Mouse (Mus musculus) embryonic facial prominence, embryonic 10.5 days (tissue): Measurements from ENCODE around the gene Eif4a2. TPM values are rescaled to one million over a fixed set of nuclear protein-coding genes. Genes with fewer than 3 reads are reported as not detected.

Experiments used
- DNase-seq: peaks from one replicate; pipeline ENCODE4 v3.0.0-alpha.2; 2017; ENCODE audit warnings: low spot score
- H3K27ac ChIP-seq: fragments of 300-500 bp; sonication (generic); replicated peaks from 2 replicates; pipeline ENCODE4 v1.5.1; 2016; ENCODE audit warnings: mild to moderate bottlenecking
- H3K27me3 ChIP-seq: fragments of 300-500 bp; sonication (generic); replicated peaks from 2 replicates; pipeline ENCODE4 v1.6.1; 2016; ENCODE audit warnings: low read depth, mild to moderate bottlenecking; ENCODE audit not compliant: poor library complexity, severe bottlenecking
- H3K36me3 ChIP-seq: fragments of 300-500 bp; sonication (generic); replicated peaks from 2 replicates; pipeline ENCODE4 v1.6.1; 2016; ENCODE audit warnings: mild to moderate bottlenecking, moderate library complexity
- H3K4me1 ChIP-seq: fragments of 300-500 bp; sonication (generic); 2 replicates; pipeline ENCODE4 v1.6.1; 2016
- H3K4me3 ChIP-seq: fragments of 300-500 bp; sonication (generic); 2 replicates; pipeline ENCODE4 v1.5.1; 2016; ENCODE audit warnings: mild to moderate bottlenecking, moderate library complexity
- H3K9me3 ChIP-seq: fragments of 300-500 bp; sonication (generic); 2 replicates; pipeline ENCODE4 v1.6.1; 2016; ENCODE audit warnings: mild to moderate bottlenecking
- WGBS: fragments of 180-500 bp; shearing (Covaris S2); methylation state at CpG from one replicate; pipeline ENCODE4 v1.1.7; 2016; 5-methylcytosine and 5-hydroxymethylcytosine counted together
- polyA plus RNA-seq: library from polyadenylated mRNA; unstranded; fragments of >200 nt; fragmentation: Nextera tagmentation; extraction: Ambion mirVana; gene quantifications from 2 replicates; pipeline ENCODE4 v1.2.1, GENCODE M21; 2016

The Eif4a2 gene
- polyA plus RNA-seq, 1 experiment from 2014 or later: 177 TPM

DNA sequence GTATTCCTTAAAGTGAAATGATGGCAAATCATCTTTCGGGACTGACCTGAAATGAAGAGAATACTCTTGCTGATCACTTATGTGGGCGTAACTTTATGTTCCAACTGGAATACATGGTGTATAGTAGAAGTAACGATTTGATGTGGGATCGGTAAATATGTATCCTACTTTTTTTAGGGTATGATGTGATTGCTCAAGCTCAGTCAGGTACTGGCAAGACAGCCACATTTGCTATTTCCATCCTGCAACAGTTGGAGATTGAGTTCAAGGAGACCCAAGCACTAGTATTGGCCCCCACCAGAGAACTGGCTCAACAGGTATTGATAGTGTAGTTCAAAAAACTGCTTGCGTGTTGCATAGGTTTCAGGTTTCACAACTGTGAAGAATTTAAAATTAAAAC lies 1.7 kb downstream of the Eif4a2 start:
- 8% methylated on average over 5 of the region's 5 CpGs for WGBS
- peak overlapping the region; percentile 79 for H3K4me3 ChIP-seq
- DNase-seq: no peak
- no peaks in the 10 kb centered on the region for H3K27me3 ChIP-seq
- H3K4me1 ChIP-seq: peaks cover 24% of the 10 kb centered on the region
- H3K9me3 ChIP-seq: no peaks in the 10 kb centered on the region
- peaks cover 55% of the 10 kb centered on the region for H3K36me3 ChIP-seq
- peak overlapping the region; percentile 98 for H3K27ac ChIP-seq

DNA sequence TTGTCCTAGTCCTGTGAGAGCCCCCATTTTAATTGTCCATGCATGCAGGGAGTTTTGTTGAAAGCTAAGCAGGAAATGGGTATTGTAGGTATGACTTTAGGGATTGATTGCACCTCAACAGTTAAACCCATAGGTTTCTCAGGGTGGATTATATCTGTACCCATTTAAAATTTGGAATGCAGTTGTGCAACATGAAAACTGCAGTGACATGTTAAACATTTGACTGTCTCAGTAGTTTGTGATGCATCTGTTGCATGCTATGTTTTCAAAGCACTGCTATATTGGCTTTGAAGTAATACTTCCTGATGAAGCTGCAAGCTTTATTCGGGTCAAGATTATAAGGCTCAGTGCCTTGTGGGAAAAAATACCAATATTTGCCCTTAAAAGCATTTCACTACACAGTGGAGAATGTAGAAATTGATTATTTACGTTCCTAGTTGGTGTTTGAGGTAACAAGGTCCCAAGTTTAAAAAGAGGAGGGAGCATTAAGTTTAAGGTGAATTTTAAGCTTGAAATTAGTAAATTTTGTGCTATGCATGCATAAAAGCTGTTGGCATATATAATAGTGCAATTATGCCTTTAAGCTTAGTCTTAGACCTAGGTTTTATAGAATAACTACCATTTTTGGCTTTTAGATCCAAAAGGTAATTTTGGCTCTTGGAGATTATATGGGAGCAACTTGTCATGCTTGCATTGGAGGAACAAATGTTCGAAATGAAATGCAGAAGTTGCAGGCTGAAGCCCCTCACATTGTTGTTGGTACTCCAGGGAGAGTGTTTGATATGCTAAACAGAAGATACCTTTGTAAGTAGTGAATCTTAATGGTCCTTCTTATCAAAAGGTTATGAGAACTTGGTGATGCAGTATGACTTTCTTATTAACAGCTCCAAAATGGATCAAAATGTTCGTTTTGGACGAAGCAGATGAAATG lies 2.4 kb downstream of the Eif4a2 start:
- H3K27ac ChIP-seq: peak overlapping the region; percentile 98
- H3K9me3 ChIP-seq: no peaks in the 10 kb centered on the region
- no peak for DNase-seq
- no peaks in the 10 kb centered on the region for H3K27me3 ChIP-seq
- peaks cover 24% of the 10 kb centered on the region for H3K4me1 ChIP-seq
- H3K4me3 ChIP-seq: peak overlapping the region; percentile 79
- H3K36me3 ChIP-seq: peaks cover 62% of the 10 kb centered on the region
- 64% methylated on average over 5 of the region's 5 CpGs for WGBS

DNA sequence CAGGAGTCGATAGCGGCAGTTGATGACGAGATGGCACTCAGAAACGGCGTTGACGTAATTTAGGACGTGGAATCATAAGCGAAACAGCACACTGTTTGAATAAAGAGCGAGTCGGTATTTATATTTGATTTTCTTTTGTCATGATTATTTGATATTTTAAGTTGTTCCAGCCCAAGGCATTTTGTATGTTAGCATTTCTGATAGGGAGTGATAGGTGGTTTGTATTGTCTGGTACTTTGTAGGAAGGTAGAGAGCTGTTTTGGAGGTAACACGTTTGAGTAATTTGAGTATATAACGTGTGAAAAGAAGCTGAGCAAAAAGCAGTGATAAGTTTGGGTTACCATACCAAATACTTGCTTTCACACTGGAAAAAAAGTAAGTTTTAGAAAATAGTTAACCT lies 5.1 kb downstream of the Eif4a2 start:
- Histone ChIP-seq H3K4me1 (peaks cover 19% of the 10 kb centered on the region), H3K27ac (no peak overlapping the region), H3K4me3 (0 out of 2 replicates have a peak overlapping the region, but pooled peaks have one; percentile 8), H3K9me3 (no peaks in the 10 kb centered on the region), H3K36me3 (peaks cover 88% of the 10 kb centered on the region), H3K27me3 (no peaks in the 10 kb centered on the region)
- WGBS: 86% methylated on average over 12 of the region's 12 CpGs
- DNase-seq: no peak

DNA sequence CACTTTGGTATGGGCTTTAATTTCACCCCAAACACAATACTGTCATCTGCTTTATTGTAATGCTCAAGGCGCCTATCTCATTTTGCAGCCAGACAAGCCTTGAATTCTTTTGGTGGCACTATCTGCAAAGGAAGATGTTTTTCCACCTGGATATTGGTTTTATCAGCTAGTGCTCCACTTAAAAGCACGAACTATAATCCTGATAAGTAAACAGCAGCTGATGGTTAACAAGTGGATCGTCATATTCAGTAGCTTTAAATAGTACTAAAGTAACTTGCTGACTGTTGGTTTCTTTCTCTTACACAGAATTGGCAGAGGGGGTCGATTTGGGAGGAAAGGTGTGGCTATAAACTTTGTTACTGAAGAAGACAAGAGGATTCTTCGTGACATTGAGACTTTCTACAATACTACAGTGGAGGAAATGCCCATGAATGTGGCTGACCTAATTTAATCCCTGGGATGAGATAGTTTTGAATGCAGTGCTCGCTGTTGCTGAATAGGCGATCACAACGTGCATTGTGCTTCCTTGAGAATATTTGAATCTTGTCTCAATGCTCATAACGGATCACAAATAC lies 5.7 kb downstream of the Eif4a2 start:
- H3K4me3 ChIP-seq: 0 out of 2 replicates have a peak overlapping the region, but pooled peaks have one; percentile 8
- H3K36me3 ChIP-seq: peaks cover 94% of the 10 kb centered on the region
- no peak overlapping the region for H3K27ac ChIP-seq
- H3K9me3 ChIP-seq: no peaks in the 10 kb centered on the region
- WGBS: 66% methylated on average over 9 of the region's 9 CpGs
- peaks cover 19% of the 10 kb centered on the region for H3K4me1 ChIP-seq
- H3K27me3 ChIP-seq: no peaks in the 10 kb centered on the region
- DNase-seq: no peak

DNA sequence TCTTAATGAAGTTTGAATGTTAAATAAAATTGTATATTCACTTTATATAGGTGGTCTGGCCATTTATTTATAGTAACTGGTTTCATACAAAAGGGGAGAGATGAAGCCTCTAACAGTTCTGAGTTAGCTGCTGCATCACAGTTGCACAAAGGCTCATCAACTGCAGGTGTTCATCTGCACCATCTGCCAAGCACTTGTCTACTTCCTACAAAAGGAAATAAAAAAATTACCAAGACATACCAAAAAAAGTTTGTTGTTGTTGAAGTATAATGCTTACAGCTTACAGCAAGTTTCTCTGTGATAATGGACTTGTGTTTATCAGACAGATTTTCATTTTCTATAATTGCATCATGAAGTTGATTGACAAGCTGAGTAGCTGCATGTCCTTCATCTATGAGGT lies 6.7 kb downstream of the Eif4a2 start:
- H3K4me1 ChIP-seq: peaks cover 18% of the 10 kb centered on the region
- H3K36me3 ChIP-seq: peaks cover 94% of the 10 kb centered on the region
- no peak overlapping the region for H3K27ac ChIP-seq
- no peak overlapping the region for H3K4me3 ChIP-seq
- H3K27me3 ChIP-seq: no peaks in the 10 kb centered on the region
- no peaks in the 10 kb centered on the region for H3K9me3 ChIP-seq
- DNase-seq: no peak

DNA sequence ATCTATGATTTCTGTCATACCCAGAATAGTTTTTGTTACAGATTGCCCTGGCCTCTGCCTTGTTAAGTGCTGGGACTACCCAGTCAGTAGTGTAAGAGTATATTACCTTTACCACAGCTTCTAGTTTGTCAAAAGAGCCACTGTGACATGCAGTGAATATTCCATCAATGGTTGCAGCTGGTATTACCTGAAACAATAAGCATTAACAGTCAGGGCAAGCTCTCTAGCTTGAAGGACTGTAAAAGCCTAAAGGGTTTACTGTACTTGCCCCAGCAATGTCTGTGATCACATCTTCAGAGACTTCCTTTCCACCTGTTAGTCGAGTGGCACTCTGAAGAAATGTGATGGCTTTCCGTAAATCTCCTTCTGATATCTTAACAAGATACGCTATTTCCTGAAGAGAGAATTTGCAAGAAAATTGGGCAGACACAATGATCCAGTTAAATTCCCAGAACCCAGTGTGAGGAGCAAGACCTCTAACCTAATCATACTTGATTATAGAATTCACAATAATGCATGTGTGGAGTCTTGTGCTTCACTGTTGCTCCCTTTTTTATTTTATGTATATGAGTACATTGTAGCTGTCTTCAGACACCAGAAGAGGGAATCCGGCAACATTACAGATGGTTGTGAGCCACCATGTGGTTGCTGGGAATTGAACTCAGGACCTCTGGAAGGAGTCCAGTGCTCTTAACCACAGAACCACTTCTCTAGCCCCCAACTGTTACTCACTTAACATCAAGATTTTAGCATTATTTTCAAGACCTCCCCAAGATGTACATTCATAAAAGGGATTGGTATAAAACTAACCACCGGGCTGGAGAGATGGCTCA lies 7.3 kb downstream of the Eif4a2 start:
- 76% methylated on average over 5 of the region's 5 CpGs for WGBS
- Histone ChIP-seq H3K36me3 (peaks cover 94% of the 10 kb centered on the region), H3K4me3 (no peak overlapping the region), H3K4me1 (peaks cover 12% of the 10 kb centered on the region), H3K27ac (no peak overlapping the region), H3K9me3 (no peaks in the 10 kb centered on the region), H3K27me3 (no peaks in the 10 kb centered on the region)
- no peak for DNase-seq

DNA sequence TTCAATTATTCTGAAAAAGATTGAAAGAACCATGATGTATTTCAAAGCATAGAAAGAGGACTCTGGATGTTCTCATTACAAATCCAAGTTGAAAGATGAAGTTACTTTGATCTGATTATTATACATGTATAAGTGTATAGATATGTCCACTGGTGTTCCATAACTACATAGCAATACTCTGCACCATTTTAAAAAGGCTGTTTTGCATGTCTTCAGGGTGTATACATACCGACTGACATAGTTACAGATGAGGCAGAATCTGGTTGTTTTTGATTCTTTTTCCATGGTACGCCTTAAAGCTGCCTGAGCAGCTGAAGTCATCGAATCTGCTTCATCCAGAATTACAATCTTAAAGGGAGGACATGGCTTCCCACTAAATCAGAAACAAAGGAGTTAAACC lies 8.2 kb downstream of the Eif4a2 start:
- H3K4me3 ChIP-seq: no peak overlapping the region
- peaks cover 4% of the 10 kb centered on the region; the same call in 1 of the 2 replicates for H3K4me1 ChIP-seq
- no peaks in the 10 kb centered on the region for H3K27me3 ChIP-seq
- DNase-seq: no peak
- peaks cover 94% of the 10 kb centered on the region for H3K36me3 ChIP-seq
- WGBS: 90% methylated on average over 3 of the region's 3 CpGs
- no peak overlapping the region for H3K27ac ChIP-seq
- H3K9me3 ChIP-seq: no peaks in the 10 kb centered on the region

DNA sequence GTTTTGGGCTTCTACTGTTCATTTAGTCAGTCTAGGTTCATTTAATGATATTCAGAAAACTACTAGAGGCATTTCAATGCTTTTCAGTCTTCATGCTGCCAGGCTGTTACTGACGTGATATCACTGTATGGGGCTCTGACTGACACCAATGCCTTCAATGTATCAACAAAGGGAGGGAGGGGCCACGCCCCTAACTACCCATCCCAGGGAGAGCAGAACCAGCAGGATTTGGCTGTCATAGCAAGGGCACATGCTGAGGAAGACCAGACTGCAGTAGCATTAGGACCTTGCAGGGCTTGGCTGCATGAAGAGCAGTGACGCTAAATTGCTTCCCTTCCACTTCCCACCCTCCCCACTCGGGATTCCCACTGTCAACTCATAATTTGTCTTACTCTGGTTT lies 9.9 kb downstream of the Eif4a2 start:
- H3K4me3 ChIP-seq: no peak overlapping the region
- H3K9me3 ChIP-seq: no peaks in the 10 kb centered on the region
- DNase-seq: no peak
- H3K27ac ChIP-seq: no peak overlapping the region
- H3K4me1 ChIP-seq: no peaks in the 10 kb centered on the region
- peaks cover 94% of the 10 kb centered on the region for H3K36me3 ChIP-seq
- 70% methylated on average over 4 of the region's 4 CpGs for WGBS
- H3K27me3 ChIP-seq: no peaks in the 10 kb centered on the region

DNA sequence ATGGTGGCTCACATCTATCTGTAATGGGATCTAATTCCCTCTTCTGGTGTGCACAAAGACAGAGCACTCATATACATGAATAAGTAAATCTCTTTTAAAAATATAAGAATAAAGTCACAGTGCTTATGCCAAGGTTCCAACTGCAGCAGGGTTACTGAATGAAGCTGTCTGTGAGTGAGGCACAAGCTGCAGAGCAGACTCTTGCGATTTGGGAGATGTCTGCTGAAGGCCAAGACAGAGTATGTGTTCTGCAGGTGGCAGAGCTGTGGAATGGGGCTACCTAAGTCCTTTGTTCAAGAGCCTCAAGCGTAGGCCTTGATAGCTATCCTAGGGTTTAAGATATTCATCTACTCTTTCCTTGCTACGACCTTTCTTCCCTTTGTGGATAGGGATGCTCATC lies 15.2 kb downstream of the Eif4a2 start:
- Histone ChIP-seq H3K4me3 (no peak overlapping the region), H3K36me3 (peaks cover 76% of the 10 kb centered on the region), H3K27me3 (no peaks in the 10 kb centered on the region), H3K9me3 (no peaks in the 10 kb centered on the region), H3K4me1 (peaks cover 8% of the 10 kb centered on the region), H3K27ac (no peak overlapping the region)
- DNase-seq: no peak
- 91% methylated on average over 3 of the region's 3 CpGs for WGBS

DNA sequence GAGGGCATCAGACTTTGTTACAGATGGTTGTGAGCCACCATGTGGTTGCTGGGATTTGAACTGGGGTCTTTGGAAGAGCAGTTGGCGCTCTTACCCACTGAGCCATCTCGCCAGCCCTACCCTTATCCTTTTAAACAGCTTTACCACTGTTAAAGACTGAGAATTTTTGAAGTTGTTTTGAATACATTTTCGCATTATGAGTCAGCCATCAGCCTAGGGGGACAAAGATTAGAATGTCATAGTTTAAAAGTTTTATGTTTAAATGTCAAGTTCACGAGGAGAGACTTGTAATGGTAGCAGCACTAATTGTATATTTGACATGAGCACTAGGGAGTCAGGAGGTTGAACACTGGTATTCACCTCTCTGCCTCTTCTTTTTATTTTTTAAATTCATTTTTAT lies 15.9 kb downstream of the Eif4a2 start:
- H3K27ac ChIP-seq: no peak overlapping the region
- H3K4me1 ChIP-seq: peaks cover 8% of the 10 kb centered on the region
- no peaks in the 10 kb centered on the region for H3K9me3 ChIP-seq
- H3K4me3 ChIP-seq: no peak overlapping the region
- H3K36me3 ChIP-seq: peaks cover 69% of the 10 kb centered on the region
- no peak for DNase-seq
- 96% methylated on average over 4 of the region's 4 CpGs for WGBS
- no peaks in the 10 kb centered on the region for H3K27me3 ChIP-seq

DNA sequence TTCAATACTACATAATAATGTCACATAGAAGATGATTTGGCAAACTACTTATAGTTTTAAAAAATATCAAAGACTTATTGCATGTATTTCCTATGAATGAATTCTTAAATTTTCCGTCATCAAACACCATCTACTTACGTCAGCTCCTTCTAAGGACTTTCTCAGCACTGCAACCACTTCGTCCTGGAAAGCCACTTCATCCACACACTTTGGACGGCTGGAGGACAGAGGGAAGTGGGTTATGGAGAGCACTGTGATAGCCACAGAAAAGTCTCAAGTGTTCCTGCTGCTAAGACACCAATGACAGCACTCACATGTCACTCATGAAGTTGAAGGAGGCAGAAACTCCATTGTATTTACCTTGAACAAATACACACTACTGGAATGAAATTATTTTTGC lies 17.2 kb downstream of the Eif4a2 start:
- DNase-seq: no peak
- 90% methylated on average over 4 of the region's 4 CpGs for WGBS
- Histone ChIP-seq H3K4me3 (no peak overlapping the region), H3K27ac (no peak overlapping the region), H3K27me3 (no peaks in the 10 kb centered on the region), H3K9me3 (no peaks in the 10 kb centered on the region), H3K4me1 (peaks cover 19% of the 10 kb centered on the region), H3K36me3 (peaks cover 58% of the 10 kb centered on the region)

DNA sequence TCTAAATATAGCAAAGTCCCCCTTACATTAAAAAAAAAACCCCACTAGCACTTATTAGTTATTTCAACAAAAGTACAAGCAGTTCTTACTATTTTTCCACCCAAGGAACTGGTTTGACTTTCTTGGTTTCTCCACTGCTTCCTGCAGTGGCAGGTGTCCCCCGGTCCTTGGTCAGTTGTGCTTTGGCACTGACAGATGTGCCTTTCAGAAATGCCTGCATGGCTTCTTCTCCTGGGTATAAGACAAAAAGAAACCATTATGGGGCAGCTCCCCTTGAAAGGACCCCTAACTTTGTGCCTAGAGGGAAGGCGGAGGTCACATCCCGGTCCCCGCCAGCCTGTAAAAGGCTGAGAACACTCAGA lies 20.0 kb downstream of the Eif4a2 start:
- Histone ChIP-seq H3K4me1 (peaks cover 19% of the 10 kb centered on the region), H3K27me3 (no peaks in the 10 kb centered on the region), H3K4me3 (peak overlapping the region; percentile 83), H3K36me3 (peaks cover 29% of the 10 kb centered on the region), H3K27ac (peak overlapping the region; percentile 97), H3K9me3 (no peaks in the 10 kb centered on the region)
- no peak for DNase-seq
- under 1% methylated on average over 4 of the region's 4 CpGs for WGBS
